Mouse (Mus musculus): Measurements from ENCODE around the gene Stambp.

- TF ChIP-seq CTCF (IDR thresholded peaks at IDR 0.05; ENCODE audit: control insufficient read depth, insufficient read depth, low read length) (no peak), POLR2A (IDR thresholded peaks at IDR 0.05; ENCODE audit: borderline replicate concordance, control insufficient read depth, low read depth, low read length) (no peak)
Measured at GRCm38 (mm10) chr6:83509442-83509841, 63.1 kb downstream of the Stambp start.

Data from bone marrow, adult 2 months (tissue).